Mouse (Mus musculus) retina, postnatal 7 days (tissue): ENCODE data around the gene Atp2b2.

Source experiments
- DNase-seq: peaks from one replicate; pipeline ENCODE4 v3.0.0-alpha.2; 2012; ENCODE audit warnings: low read depth, low spot score

The Atp2b2 gene

GRCm38 (mm10) chr6:113858317-113858716 lies 184.1 kb downstream of the Atp2b2 start:
- DNase-seq: no peak

GRCm38 (mm10) chr6:113857310-113857873 lies 185.0 kb downstream of the Atp2b2 start:
- DNase-seq: no peak

- DNase-seq: peak; percentile 33
These were observed 185.6 kb downstream of the Atp2b2 start for GRCm38 (mm10) chr6:113856790-113857189.

- DNase-seq: no peak
These were observed 186.2 kb downstream of the Atp2b2 start for GRCm38 (mm10) chr6:113856095-113856646.

GRCm38 (mm10) chr6:113855581-113855980 lies 186.8 kb downstream of the Atp2b2 start:
- no peak for DNase-seq

- peak; percentile 20 for DNase-seq
These were observed 190.1 kb downstream of the Atp2b2 start for GRCm38 (mm10) chr6:113852318-113852717.

GRCm38 (mm10) chr6:113849819-113850218 lies 192.6 kb downstream of the Atp2b2 start:
- DNase-seq: no peak

DNA sequence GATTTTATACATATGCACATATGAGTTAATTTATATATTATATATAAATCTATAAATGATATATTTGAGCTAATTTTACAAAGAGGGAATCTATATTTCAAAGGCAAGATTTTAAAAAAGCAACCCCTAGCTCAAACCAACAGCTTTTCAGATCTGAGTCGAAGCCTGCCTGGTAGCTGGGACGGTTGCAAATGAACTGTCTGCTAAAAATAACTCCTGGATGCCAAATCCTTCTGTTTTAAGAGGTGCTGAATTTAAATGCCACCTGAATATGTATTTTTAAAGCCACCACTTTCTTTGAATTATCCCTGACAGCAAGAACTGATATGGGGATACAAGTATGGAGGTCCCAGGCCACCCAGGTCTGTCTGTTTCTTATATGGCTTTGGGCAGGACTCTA lies 193.8 kb downstream of the Atp2b2 start:
- DNase-seq: no peak

- no peak for DNase-seq
These were observed 195.3 kb downstream of the Atp2b2 start for GRCm38 (mm10) chr6:113847092-113847491.

DNA sequence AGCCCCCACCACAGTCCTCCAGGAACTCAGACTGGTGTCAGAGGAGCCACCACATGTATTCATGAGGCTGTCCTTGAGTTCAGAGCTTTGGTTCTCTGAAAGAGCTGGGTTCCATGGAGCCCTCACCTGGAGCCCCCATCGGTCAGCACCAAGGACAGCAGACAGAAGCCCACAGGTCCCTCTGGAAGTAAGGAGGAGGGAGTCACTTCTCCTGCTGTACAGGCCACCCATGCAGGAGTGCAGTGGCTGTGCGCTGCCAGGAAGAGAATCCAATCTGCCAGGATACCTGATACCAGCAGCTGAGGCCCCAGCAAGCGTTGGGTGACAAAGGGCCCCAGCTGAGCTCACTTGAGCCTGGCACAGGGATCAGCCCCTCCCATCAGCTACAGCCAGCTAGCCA lies 199.2 kb downstream of the Atp2b2 start:
- DNase-seq: no peak

GRCm38 (mm10) chr6:113838493-113838892 lies 203.9 kb downstream of the Atp2b2 start:
- DNase-seq: no peak

DNA sequence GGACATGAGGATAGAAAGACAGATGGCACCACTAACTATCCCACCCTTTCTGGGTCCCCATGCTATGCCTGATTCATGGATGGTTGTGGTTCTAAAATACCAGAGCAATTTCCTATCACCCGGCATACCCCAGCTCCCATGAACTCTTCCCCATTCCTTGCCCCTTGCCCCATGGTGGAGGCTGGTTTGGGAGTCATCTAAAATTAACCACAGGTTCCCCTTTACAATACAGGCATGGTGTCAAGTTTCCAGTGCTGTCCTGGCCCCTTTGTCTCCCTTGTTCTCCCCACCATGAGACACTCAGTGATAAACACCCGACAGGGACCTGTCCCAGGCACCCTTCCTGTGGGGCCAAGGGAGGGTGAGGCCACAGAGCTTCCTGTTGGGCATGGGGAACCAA lies 204.7 kb downstream of the Atp2b2 start:
- no peak for DNase-seq

DNA sequence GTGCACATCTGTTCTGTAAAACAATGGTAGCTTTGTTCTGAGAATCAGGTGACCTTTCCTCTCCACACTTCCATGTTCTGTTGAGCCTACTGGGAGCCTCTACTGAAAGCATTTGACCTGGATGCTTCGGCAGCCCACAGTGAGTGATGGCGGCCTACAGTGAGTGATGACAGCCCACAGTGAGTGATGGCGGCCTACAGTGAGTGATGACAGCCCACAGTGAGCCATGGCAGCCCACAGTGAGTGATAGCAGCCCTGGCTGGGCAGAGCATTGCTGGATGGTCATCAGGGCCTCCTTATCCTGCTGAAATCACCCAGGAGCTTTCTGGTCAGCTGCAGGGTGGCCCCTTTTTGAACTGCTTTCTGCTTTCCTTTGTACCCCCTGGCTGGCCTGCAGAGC lies 205.9 kb downstream of the Atp2b2 start:
- no peak for DNase-seq

GRCm38 (mm10) chr6:113830463-113830862 lies 211.9 kb downstream of the Atp2b2 start:
- no peak for DNase-seq

GRCm38 (mm10) chr6:113827309-113827708 lies 215.1 kb downstream of the Atp2b2 start:
- DNase-seq: no peak

- DNase-seq: peak; percentile 45
These were observed 220.0 kb downstream of the Atp2b2 start for GRCm38 (mm10) chr6:113822417-113822816.

GRCm38 (mm10) chr6:113816690-113817089 lies 225.7 kb downstream of the Atp2b2 start:
- no peak for DNase-seq

GRCm38 (mm10) chr6:113811462-113811861 lies 231.0 kb downstream of the Atp2b2 start:
- no peak for DNase-seq

- DNase-seq: no peak
These were observed 231.7 kb downstream of the Atp2b2 start for GRCm38 (mm10) chr6:113810667-113811066.

GRCm38 (mm10) chr6:113806241-113806640 lies 236.2 kb downstream of the Atp2b2 start:
- no peak for DNase-seq

- DNase-seq: no peak
These were observed 241.2 kb downstream of the Atp2b2 start for GRCm38 (mm10) chr6:113801233-113801632.

DNA sequence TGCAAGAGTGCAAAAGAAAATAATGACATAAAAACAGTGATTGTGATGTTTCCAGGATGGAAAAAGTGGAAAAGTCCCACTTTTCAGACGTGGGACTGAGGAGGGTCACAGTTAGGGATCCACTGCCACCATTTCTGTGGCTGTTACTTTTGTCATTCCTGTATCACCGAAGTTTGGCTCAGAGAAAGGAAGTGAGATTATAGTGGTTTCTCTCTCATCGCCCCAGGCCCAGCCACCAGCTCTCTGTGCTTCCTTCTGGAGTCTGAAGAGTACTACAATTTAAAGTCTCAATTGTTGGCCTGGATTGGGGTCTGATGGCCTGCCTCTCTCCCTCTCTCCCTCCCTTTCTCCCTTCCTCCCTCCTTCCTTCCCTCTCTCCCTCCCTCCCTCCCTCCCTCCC lies 242.5 kb downstream of the Atp2b2 start:
- DNase-seq: no peak

- no peak for DNase-seq
These were observed 243.1 kb downstream of the Atp2b2 start for GRCm38 (mm10) chr6:113799349-113799748.

GRCm38 (mm10) chr6:113798921-113799320 lies 243.5 kb downstream of the Atp2b2 start:
- DNase-seq: no peak
